Mouse (Mus musculus) left cerebral cortex, adult 18-20 months (tissue): Measurements from ENCODE around the gene Prox2. TPM values are rescaled to one million over a fixed set of nuclear protein-coding genes. Genes with fewer than 3 reads are reported as not detected.
"Not testable (repeated sequence)": the region's sequence is repeated elsewhere in the genome, so short reads cannot be mapped to it uniquely, and the experiment has no call there.

Source experiments
- DNase-seq, 2 experiments: peaks; one replicate each; pipeline ENCODE4 v3.0.0; 2021 to 2022; ENCODE audit warnings: low spot score in 2 of 2, mixed read lengths in 1 of 2
- long read RNA-seq, 2 experiments: library from polyadenylated mRNA; stranded (forward); transcript quantifications; one replicate each; pipeline ENCODE4 v2.0.0; 2021
- total RNA-seq, 2 experiments: library from RNA; stranded (reverse); gene quantifications; 2 replicates each; pipeline ENCODE4 v1.2.3; 2021

The Prox2 gene
- total RNA-seq, result 1 to 10 TPM in 1 of 2 experiments, under 1 TPM in 1; 1.00 to 2.3 TPM
- long read RNA-seq, experiment 1, partial matches to known transcripts, result 0 of 2 reads
- long read RNA-seq, experiment 1, other reads (novel, unspliced or antisense), result 2 of 2 reads
- long read RNA-seq, experiment 2, result 0 reads

DNA sequence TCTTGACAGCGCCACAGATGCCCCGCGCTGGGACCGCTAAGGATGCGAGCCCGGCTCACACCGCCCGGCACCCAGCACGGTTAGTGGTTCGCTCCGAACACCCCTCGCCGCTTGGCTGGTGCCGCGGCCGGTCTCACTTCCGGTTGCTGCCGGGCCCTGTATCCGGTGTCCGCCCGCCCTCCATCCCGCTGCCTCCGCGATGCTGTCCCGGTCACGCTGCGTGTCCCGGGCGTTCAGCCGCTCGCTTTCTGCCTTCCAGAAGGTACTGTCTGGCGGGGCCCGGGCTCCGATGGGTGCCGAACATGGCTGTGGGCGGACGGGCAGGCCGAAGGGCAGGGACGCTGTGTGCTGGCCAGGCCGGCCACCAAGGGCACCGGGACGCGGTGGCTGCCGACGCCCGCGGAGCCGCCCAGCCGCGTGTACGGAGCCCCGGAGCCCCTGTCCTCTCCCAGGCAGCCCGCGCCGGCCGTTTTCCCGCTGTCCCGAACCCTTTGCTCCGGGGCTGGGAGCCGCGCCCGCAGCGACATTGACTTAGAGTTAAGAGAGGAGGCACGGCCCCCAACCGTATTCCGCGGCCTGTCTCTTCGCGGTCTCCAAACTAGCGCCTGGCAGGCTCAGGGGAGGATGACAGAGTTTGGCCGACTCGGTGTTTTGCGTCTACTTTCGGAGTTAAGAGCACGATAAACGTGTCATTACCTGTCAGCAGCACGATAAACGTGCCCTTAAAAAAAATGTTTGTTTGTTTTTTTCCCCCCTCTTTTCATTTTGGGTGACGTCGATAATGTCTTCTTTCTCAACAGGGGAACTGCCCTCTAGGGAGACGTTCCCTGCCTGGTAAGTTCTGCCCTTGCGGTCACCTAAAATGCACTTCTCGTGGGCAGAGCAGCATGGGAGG lies at the start of gene Prox2, which contains the start of gene Dlst:
TSS of gene Prox2 (minus strand) at position 62 of the 895 bp plus-strand sequence.
TSS of gene Dlst (plus strand) at position 136 of the 895 bp plus-strand sequence.
- DNase-seq, result peak; percentile 86 to 92

DNA sequence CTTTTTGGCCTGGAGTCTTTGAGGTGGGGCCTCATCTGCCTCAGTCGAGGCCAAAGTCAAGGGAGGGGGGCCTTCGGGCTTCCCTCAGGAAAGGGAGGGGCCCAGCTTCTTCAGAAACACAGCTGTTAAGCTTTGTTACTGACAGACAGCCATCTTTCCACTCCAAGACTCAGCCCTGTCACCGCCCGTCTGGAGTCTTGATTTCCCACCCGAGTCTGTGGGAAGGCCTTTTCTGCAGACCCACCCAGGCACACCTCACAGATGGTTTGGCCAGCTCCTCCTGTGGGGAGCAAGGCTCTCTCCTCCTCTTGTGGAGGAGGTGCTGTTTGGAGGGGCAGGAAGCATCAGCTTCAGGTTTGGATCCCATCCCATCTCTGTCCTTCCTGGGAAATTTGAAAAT lies 49.0 kb upstream of the Prox2 start:
- no peak for DNase-seq

DNA sequence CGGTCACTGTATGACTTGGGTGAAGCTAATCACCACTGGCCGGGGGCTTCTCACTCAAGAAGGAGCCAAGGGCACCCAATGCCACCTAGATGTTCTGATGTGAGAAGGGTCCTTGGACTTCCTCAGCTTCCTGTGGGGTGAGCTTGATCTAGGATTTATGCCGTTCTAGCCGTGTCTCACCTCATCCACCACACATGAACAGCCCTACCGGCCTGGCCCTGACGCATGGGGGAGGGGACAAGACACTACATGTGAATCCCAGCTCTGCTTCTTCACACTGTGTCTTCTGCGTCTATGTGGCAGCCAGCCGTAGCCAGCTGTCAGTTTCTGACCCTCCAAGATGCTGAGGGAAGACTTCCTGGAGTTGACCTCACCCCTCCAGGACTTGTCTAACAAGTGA lies 48.2 kb upstream of the Prox2 start:
- no peak for DNase-seq

DNA sequence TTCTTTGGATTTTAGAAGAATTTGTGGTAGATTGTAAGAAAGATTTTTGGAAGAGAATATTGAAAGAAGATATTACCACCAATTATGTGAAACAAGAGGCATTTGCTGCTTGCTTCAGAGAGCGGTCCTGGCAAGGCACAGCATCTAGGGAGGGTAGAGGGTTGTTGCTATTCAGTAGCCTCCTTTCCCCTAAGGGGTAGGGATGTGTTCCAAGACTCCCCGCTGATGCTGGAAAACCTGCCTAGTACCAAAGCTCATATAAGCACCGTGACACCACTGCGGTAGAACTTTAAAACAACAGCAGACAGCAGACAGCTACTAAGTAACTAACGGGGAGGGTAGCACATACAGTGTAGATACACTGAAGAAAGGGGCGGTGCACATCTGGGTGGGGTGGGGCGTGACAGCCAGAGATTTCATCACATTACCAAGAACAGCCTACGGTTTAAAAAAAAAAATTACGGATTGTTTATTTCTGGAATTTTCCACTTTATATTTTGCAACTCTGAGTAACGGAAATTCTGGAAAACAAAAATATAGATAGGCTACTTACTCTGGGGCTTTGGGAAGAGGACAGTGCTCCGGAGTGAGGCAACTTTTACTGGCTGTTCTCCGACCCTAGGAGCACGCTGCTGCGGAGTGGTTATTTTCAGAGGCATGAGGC lies 47.4 kb upstream of the Prox2 start:
- DNase-seq, result no peak

DNA sequence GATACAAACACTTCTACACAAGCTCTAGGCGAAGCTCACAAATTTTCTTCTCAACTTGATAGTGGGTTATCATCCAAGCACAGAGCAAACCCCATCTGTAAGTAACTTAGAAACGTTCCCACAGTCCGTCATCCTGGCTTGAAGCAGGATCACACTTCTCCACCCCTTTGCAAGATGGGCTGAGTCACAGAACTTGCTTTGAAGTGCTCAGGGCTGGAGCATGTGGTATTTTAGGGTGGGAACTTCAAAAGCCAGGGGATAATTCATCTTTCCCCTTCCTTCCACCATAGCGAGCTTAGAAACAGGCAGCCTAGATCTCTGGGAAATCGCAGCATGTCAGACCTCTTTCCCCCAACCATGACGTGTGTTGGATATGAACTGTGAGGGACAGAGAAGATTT lies 45.8 kb upstream of the Prox2 start:
- DNase-seq, result no peak

DNA sequence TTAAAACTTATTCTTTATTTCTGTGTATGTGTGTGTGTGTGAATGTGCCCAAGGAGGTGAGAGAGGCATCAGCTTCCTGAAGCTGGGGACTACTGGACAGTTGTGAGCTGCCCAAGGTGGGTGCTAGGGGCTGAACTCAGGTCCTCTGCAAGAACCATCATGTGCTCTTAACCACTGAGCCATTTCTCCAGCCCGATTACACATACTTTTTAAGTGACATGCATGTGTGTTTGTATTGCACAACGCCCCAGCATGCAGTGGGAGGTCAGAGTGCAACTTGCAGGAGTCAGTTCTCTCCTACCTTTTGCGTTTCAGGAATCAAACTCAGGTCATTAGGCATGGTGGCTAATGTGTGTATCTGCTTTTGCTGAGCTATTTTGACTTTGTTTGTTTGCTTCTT lies 42.5 kb upstream of the Prox2 start:
- no peak for DNase-seq

DNA sequence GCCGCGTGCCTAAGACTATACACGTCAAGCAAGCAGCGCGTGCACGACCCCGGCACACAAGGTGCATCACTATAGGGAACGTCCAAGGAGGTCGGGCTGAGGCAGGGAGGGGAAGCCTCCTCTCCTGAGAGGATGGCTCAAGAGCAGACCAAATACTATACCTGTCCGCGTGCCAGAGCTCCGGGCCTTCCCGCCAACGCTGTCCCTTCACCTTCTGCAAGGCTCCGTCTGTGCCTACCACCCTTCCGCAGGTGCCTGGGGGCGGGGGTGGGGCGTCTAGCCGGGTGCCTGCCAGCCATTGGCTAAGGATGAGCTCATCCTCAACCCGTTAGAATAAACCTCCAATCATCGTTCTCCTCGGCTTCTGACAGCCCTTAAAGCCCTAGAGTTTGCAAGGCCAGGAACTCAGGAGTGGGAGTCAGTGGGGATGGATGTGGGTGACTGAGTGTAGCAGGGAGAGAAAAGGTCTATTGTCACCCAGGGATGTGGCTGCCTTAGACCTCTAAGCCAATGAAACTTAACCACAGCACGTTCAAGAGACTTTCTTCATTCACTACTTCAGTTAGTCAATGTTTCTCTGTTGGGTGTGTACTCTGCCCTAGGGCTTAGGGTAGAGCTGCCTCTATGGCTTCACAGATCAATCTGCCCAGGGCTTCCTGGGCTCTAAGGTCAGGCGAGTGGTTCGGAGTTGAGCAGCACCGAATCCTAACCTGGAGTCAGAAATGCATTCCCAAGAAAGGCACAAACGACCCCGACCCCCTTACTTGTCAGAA lies 40.6 kb upstream of the Prox2 start, which contains the start of gene Rps6kl1:
TSS of gene Rps6kl1 (minus strand) at position 263 of the 773 bp plus-strand sequence.
- DNase-seq, result peak; percentile 77 to 80

DNA sequence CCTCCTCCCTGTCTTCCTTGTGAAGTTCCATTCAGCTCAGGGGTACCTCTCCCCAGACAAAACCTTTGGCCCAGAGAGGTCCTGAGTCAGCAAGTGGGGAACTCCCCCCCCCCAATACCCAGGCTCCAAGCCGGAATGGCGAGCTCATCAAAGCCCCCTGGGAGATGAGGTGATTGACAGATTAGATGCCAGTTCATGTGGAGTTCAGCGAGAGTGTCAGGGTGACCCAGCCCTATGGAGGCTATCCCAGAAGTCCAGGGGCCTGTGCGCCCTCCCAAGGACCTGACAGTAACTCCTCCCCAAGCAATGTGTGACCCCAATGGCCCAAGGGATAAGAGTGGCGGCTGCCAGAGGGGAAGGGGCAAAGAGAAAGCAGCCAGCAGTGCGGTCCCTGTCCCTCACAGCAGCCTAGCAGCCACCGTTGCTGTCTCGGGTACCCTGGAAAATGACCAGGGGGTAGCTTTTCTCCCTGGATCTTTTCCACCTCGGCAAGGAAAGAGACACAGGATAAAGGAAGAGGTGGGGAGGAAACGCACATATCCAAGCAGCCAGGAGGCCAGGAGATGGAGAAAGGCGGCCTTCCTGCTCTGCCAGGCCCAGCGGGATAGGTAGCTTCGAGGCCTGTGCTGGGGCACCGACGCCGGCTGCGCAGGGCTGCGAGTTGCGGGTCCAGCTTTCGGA lies 39.9 kb upstream of the Prox2 start:
- DNase-seq, result no peak

DNA sequence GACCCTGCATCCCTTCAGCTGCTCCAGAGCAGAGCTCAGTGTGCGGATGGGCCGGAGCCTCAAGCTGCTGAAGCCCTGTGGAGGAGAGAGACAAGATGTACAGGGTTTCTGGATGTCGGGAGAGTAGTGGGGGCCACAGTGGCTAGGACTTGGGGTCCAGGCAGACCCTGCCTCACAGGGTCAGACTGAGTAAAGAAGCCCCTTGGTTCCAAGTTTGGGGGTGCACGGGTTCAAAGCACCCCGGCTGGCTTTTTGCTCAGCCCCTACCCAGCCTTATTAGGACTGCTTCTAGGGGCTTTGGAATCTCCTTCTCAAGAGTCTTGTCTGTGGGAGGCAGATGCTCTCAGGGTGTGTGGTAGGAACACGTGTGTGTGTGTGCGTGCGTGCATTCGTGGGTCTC lies 36.3 kb upstream of the Prox2 start:
- DNase-seq, result no peak

DNA sequence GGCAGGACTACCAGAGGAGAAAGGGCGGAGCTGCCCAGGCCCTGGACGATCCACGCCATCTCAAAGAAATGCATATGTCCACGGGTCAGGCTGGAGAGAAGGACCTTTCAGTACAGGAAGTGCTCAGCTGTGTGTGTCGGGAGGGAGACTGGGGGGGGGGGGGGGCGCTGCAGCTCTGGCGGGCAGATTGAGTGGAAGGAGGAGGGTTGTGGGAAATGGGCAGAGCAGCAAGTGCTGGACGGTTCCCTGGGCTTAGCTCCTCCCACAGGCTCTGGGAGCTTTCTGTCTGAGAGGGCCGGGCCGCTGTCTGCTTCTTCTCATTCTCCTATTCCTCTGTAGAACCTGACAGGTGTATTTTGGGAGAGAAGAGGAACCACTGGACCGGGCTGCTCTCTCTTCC lies 35.8 kb upstream of the Prox2 start:
- DNase-seq, result no peak

DNA sequence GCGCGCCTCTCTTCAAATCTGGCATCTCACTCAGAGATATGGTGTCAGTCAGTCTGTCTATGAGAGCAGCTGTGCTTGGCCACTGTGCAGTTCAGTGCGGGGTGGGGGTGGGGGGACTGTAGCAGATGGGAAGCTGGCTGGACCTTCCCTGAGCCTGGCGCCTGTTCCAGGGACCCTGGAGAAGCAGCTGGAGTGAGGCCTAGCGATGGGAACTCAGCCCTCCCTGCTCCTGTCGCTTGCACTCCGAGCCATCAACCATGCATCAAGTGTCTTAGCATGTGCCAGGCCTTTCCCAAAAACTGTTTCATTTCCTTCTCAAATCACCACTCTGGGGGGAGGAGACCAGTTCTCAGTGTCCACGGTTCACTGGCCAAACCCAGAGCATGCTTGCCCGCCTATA lies 35.1 kb upstream of the Prox2 start:
- DNase-seq, result no peak

DNA sequence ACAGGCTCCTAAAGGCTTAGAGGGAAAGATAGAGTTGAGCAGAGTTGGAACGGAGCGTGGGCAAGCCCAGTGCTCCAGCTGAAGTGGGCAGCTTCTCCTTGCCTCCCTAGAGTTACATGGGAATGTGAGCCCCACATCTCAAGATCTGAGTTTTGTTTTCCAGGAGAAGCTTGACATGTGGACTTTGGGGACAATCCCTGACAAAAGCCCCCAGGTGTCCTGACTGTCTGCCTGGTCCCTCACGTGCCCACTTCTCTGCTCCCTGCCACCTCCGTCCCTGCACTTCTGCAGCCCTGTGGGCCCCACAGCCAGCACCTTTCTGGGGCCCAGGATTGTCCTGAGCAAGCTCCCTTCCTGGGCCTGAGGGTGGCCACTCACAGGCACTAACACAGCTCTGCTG lies 34.3 kb upstream of the Prox2 start:
- no peak for DNase-seq

DNA sequence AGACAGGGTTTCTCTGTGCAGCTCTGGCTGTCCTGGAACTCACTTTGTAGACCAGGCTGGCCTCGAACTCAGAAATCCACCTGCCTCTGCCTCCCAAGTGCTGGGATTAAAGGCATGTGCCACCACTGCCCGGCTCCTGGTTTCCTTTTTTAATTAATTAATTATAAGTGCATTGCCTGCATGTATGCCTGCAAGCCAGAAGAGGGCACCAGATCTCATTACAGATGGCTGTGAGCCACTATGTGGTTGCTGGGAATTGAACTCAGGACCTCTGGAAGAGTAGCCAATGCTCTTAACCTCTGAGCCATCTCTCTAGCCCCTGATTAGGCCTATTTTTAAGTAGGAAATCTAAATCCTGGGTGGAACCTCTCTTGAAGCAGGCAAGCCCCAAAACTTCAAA lies 33.7 kb upstream of the Prox2 start:
- DNase-seq, result not testable (repeated sequence)

DNA sequence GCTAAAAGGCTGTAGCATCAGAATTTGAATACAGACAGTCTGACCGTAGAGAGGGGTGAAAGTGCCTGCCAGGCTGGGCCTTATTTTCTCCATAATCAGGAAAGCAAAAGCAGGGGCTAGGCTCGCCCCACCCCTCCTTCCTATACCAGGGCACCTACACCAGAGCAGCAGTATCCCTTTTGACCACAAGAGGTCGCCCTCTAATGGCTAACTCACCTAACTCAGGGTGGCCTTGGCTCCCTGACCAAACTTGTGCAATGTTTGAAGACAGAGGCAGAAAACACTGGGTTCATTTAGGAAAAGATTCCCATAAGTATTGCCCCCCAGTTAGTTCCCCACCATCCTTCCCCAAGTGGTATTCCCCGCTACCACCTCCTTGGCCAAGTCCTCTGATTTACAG lies 32.2 kb upstream of the Prox2 start:
- peak; percentile 76 to 89 for DNase-seq

DNA sequence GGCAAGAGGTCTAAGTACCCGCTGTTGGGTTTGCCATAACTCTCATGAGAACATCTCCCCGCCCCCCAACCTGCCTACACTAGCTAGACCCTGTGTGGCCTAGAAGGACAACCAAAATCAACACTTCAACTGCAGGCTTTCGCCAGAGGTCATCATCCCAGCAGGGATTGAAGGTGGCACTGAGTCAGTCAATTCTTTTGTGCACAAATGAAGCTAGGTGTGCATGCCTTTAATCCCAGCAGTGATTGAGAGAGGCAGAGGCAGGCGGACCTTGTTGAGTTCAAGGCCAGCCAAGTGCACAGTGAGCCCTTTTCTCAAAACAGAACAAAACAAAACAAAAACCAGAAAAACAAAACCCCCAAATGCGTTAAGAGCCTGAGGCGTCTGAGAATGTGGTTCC lies 30.5 kb upstream of the Prox2 start:
- no peak for DNase-seq

DNA sequence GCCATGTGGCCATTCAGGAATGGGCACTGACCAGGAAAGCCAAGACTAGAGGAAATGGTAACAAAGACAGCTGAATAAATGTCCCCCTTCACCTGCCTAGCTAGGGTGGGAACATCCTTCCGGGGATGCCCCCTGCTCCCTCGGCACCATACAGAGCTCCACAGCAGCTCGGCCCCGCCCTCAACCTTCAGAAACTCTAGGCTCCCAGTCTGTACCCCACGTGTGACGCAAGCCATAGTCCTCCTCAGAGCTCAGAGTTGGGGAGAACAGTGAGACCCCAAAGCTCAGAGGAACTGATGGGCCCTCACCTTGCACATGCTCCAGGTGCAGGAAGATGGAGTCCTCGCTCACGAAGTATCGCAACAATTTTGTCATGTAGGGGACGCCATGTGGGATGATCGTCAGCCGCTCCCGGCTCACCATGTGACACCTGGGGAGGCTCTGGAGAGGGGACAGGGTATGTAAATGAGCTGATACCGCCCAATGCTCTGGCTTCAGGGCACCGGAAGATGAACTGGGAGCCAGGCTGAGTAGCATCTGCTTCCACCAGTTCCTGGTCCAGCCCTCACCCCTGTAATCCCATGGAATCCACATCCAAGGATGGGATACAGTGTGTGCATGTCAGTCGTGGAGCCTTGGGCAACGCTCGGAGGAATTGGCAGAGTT lies 29.6 kb upstream of the Prox2 start:
- no peak for DNase-seq

DNA sequence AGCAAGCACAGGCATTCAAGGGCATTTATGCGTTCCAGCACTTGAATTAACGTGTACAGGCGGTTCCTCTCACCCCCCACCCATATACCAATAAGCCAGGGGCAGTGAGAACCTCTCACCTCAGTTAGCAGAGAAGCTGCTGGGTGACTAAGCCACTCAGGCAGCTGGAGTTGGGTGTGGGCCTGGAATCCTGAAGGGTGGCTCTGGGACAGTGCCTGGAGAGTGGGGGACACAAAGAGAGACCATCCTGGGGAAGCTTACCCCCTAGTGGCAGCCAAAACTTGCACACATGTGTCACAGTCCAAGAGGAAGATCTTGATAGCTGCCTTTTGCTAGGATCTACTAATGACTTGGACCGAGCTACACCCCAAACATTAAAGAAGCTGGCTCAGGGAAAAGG lies 26.1 kb upstream of the Prox2 start:
- no peak for DNase-seq

DNA sequence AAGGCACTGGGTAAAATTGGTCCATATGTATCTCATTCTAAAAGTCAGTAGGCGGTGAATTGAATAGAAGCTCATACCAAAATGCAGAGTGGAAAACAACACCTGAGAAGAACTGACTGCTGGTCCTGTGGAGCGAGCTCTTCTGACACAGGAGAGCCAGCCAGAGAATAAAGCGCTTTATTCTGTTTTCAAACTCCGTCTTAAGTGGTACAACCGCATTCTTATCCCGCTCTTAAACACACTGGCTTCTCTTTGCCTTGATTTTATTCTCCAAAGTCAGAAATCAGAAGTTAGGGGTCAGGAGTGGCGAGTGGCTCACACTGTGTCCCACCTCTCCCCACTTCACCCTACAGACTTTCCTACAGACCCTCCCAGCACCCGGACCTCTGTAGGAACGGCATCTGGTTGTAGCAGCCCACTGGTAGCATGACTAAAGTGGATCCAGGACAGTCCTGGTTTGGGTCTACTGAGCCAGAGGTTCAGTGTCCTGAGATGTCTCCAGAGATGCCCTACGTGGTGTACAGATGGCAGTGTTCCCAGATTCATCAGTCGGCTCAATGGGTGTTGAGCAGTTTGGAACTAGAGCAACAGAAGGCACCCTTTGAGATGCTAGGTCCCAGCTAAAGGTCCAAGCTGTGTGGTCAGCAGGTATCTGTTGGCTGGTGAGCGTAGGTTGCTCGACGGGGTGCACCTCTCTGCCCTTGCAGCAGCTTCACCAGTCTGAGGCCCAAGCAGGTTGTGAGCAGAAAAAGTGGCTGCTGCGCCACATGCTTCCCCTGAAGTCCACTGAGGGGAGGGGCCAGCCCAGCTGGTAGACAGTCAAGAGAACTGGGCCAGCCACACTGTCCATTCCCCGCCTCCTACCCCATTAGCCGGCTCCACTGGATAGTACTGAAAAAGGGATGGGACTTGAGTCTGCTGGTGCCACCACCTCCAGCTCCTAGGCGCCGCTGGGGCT lies 25.2 kb upstream of the Prox2 start:
- no peak for DNase-seq
